Mouse (Mus musculus) stomach, postnatal 0 days (tissue): ENCODE data around the gene Dcbld2.

Source experiments
- CTCF ChIP-seq: IDR thresholded peaks from 2 replicates; pipeline ENCODE4 v1.5.1; 2016; ENCODE audit warnings: antibody characterized with exemption, low read depth, mild to moderate bottlenecking, moderate library complexity
- EP300 ChIP-seq: optimal IDR thresholded peaks from 2 replicates; pipeline ENCODE3; 2016; ENCODE audit warnings: antibody characterized with exemption

DNA sequence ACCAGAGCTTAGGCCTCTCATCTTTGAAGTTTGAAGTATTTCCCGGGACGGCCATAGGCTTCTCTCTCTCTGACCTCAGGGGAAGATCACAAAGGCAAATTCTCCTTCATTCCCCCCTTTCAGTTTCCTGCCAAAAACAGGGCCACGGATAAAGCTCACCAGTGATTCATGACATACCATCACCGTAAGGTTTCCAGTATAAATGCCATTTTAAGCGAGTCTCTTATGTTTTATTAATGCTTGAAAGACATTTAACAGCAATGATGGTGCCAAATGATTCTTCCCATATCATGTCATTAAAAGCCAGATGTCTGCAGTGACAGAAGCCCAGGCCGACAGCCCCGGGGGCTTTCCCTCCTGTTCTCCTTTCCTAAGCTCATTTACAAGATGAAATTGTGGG, 3.6 kb upstream of the Dcbld2 start:
- TF ChIP-seq CTCF (no peak), EP300 (no peak)
